ENCODE assay signal across 17 mouse cellular contexts in the genomic region with DNA sequence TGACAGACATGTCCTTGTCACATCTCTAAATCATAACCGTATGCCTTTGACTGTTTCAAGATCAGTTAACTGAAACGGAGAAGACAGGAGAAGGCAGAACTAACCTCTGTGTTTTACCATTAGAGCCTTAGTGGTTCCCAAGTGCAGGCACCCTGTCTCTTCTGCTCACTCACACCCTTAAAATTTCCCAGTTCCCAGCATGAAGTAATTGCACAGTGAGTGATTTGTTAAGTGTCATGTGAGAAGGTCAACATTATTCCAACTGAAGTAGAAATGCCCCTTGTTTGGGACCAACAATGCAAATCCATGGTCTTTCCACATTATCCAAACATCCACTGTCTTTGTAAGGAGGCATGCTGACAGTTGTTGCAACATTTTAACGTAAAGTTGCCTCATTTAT.
"Had no signal": no experiment of that assay in that cellular context is flagged by ENCODE, and none has a peak within 500 bp of the region (broad histone marks: within the 10 kb centered on the region; RNA-seq: fewer than 3 reads in every experiment).

No protein-coding gene starts in this region.

- H3K27me3 ChIP-seq: intestine, embryonic 15.5 days; liver, embryonic 13.5 days; midbrain, embryonic 12.5 days; midbrain, embryonic 15.5 days had no signal

- H3K9me3 ChIP-seq: intestine, embryonic 15.5 days; liver, embryonic 13.5 days; midbrain, embryonic 12.5 days; midbrain, embryonic 15.5 days had no signal

- DNase-seq: kidney, adult 11 months; kidney, adult 8-10 months; kidney, postnatal 14 days; kidney, postnatal 4 days; left cerebral cortex, postnatal 4 days; liver, embryonic 13.5 days; right cerebral cortex, adult 18-20 months; right cerebral cortex, postnatal 14 days; right cerebral cortex, postnatal 4 days; thymus, adult 2 months; thymus, postnatal 14 days; thymus, postnatal 4 days had no signal

- H3K4me1 ChIP-seq: intestine, embryonic 15.5 days; liver, embryonic 13.5 days; midbrain, embryonic 12.5 days; midbrain, embryonic 15.5 days had no signal

- H3K4me3 ChIP-seq: intestine, embryonic 15.5 days; liver, embryonic 13.5 days; midbrain, embryonic 12.5 days; midbrain, embryonic 15.5 days had no signal

- H3K9ac ChIP-seq: intestine, embryonic 15.5 days; liver, embryonic 13.5 days; midbrain, embryonic 12.5 days; midbrain, embryonic 15.5 days had no signal

- ATAC-seq: intestine, embryonic 15.5 days; midbrain, embryonic 15.5 days had no signal

- H3K4me2 ChIP-seq: intestine, embryonic 15.5 days; liver, embryonic 13.5 days; midbrain, embryonic 12.5 days; midbrain, embryonic 15.5 days had no signal

- H3K36me3 ChIP-seq: intestine, embryonic 15.5 days; liver, embryonic 13.5 days; midbrain, embryonic 12.5 days; midbrain, embryonic 15.5 days had no signal

- H3K27ac ChIP-seq: intestine, embryonic 15.5 days; liver, embryonic 13.5 days; macrophage; midbrain, embryonic 12.5 days; midbrain, embryonic 15.5 days; stomach, postnatal 0 days had no signal
